Mouse (Mus musculus): ENCODE measurements around the gene Znhit6. TPM values are rescaled to one million over a fixed set of nuclear protein-coding genes. Genes with fewer than 3 reads are reported as not detected.

Znhit6 gene
- total RNA-seq, 2 experiments from 2014 or later = 10.5 to 11.1 TPM

GRCm38 (mm10) chr3:145602410-145603206, 26.6 kb downstream of the Znhit6 start:
- no peak for DNase-seq (ENCODE audit: low spot score)
- intact Hi-C loops (cut with DNase I) = no loop called here

DNA sequence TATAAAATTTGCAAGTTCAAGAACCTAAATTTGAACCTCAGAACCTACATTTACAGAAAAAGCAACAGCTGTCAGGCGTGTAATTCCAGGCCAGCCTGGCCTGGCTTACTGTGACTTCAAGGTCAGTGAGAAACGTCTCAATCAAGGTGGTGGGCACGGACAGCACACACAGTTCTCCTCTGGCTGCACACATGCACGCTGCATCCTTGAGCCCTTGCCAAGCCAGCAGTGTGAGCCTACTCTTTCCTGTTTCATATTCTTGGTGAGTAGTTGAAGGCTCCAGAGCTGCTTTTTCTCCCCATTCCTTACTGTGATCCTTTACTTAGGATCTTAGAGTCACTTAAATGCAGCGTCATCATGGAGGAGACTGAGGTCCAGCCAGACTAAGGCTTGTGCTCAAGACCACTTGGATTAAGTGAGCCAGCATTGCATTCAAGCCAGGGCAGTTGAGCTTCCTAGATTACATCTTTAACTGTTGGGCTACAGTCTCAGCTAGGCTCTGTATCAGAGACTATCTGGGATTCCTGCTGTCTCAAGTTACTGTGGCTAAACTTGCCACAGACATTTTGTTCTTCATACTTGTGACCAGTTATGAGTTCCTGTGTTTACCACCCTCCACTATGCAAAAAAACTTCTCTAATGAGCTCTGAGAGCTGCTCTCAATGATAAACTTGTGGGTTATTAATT, 29.6 kb downstream of the Znhit6 start:
- DNase-seq (ENCODE audit: low spot score) = no peak
- intact Hi-C loops (cut with DNase I) = no loop called here

- DNase-seq (ENCODE audit: low spot score) = no peak
- intact Hi-C loops (cut with DNase I) = no loop called here
These were observed 32.3 kb downstream of the Znhit6 start for GRCm38 (mm10) chr3:145608320-145608719.

GRCm38 (mm10) chr3:145612662-145613061, 36.7 kb downstream of the Znhit6 start:
- no peak for DNase-seq (ENCODE audit: low spot score)
- intact Hi-C loops (cut with DNase I) = no loop called here

GRCm38 (mm10) chr3:145613234-145613633, 37.2 kb downstream of the Znhit6 start:
- intact Hi-C loops (cut with DNase I) = no loop called here
- DNase-seq (ENCODE audit: low spot score) = no peak

GRCm38 (mm10) chr3:145614362-145615115, 38.5 kb downstream of the Znhit6 start:
- no peak for DNase-seq (ENCODE audit: low spot score)
- intact Hi-C loops (cut with DNase I) = no loop called here

DNA sequence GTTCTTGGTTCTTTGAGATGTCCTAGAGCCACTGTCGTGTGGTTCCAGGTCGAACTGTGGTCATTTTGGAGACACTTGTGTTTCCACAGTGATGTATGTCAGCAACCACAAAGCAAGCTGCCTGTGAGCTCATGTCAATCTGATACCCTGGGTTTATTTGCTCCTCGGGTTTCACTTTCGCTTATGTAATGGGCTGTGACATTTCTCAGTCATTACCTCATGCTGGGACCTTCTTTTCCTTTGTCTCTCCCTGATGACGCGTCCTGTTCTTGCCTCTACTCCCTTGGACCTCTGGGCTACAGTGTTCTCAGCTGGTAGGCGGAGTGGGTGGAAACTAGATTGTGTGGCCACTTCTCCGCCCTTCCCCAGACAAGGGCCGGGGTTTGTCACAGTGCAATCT, 42.3 kb downstream of the Znhit6 start:
- DNase-seq (ENCODE audit: low spot score) = no peak

DNA sequence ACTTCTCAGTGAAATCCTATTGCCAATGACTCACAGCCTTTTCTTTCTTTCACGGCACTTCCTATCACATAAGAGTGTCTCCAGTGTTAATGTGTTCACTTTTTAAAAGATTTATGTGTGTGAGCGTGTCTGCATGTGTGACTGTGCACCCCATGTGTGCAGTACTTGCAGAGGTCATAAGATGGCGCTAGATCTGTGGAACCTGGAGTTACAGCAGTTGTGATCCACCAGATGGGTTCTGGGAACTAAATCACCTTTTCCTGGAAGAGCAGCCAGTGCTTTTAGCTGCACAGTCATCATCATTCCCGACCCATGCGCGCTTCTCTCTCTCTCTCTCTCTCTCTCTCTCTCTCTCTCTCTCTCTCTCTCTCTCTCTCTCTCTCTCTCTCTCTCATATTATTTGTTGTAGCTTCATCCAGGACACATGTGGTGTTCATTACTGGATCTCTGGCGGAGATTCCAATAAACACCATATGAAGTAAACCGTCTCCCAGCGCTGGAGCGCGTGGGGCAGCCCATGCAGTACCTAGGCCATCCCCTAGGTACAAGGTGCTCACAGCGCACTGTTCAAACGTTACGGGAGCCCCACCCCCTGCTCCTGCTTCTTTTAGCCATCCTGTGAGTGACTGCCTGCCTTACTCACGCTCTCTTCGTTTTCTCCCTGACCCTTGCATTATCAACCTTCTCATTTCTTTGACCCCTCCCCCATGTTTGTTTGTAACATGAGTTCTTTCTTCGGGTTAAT, 43.8 kb downstream of the Znhit6 start:
- intact Hi-C loops (cut with DNase I) = no loop called here
- DNase-seq (ENCODE audit: low spot score) = no peak

More for the DNA sequence above, 42.3 kb downstream of the Znhit6 start:
- intact Hi-C loops (cut with DNase I) = no loop called here

DNA sequence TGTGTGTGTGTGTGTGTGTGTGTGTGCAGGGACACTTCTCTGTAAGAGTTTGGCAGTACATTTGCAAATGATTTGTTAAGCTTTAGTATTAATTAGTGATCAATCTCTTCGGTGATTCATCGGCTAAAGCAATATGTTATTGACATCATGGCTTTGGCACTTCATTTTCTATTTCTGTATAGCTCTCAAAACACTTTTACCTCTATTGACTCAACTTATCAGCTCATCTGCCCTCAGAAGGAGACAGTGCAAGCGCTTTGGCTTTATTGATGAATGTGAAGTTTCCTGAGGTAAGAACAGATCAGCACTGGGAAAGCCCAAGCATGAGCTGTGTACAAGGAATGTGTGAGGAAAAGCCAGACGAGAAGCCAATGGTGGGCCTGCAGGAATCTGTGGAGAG, 45.2 kb downstream of the Znhit6 start:
- intact Hi-C loops (cut with DNase I) = no loop called here
- no peak for DNase-seq (ENCODE audit: low spot score)

DNA sequence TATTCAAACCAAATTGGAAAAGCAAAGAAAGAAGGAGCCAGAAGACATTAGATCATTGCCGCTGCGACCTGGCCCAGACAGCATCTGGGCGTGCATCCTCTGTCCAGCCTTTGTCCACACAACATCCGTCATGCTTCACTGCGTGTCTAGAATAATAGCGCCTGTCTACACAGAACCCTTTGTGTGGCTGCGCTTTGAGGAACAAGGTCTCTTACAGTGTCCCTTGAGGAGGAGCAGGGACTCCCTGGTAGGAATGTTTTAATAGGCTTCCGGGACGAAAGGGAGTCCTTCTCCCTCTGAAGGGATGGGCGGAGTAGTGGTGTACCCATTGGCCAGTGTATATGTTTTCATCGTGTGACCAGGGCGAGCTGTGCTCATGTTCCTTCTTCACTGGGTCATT, 47.0 kb downstream of the Znhit6 start:
- intact Hi-C loops (cut with DNase I) = no loop called here
- no peak for DNase-seq (ENCODE audit: low spot score)

- intact Hi-C loops (cut with DNase I) = no loop called here
- DNase-seq (ENCODE audit: low spot score) = no peak
These were observed 48.8 kb downstream of the Znhit6 start for GRCm38 (mm10) chr3:145624786-145625185.

GRCm38 (mm10) chr3:145625546-145625945, 49.5 kb downstream of the Znhit6 start:
- no peak for DNase-seq (ENCODE audit: low spot score)
- intact Hi-C loops (cut with DNase I) = no loop called here

DNA sequence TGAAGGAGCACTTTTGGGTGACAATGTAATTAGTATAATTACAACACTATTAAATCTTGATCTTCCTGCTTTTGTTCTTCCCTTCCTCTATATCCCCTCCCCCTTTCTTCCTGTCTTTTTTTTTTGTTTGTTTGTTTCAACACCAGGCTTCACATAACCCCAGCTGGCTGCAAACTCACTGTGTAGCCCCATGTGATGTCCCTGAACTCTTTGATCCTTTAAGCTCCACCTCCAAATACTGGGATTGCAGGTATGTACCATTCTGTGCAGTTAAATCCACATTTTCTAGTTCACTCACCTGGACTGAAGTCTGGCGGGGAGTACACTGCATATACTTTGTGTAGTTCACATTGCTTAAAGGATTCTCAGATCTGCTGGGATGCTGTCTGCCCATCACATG, 50.1 kb downstream of the Znhit6 start:
- intact Hi-C loops (cut with DNase I) = no loop called here
- no peak for DNase-seq (ENCODE audit: low spot score)

GRCm38 (mm10) chr3:145627830-145628229, 51.8 kb downstream of the Znhit6 start:
- no peak for DNase-seq (ENCODE audit: low spot score)

DNA sequence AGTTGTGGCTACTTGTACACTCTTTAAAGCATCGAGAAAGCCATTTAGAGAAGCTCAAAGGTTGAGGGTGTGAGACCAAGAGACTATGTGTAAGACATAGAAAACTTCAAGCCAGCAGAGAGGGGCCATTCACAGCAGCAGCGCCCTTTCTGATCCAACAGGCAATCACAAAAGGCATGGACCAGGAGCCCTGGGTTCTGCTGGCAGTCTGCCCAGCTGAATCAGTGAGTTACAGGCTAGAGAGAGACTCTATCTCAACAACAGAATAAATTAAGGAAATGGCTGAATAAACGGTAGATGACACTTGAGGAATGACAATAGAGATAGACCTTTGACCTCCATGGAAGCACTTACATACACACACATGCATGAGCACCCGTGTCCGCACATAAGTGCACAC, 52.6 kb downstream of the Znhit6 start:
- no peak for DNase-seq (ENCODE audit: low spot score)
- intact Hi-C loops (cut with DNase I) = no loop called here

More at GRCm38 (mm10) chr3:145627830-145628229, 51.8 kb downstream of the Znhit6 start:
- intact Hi-C loops (cut with DNase I) = no loop called here

DNA sequence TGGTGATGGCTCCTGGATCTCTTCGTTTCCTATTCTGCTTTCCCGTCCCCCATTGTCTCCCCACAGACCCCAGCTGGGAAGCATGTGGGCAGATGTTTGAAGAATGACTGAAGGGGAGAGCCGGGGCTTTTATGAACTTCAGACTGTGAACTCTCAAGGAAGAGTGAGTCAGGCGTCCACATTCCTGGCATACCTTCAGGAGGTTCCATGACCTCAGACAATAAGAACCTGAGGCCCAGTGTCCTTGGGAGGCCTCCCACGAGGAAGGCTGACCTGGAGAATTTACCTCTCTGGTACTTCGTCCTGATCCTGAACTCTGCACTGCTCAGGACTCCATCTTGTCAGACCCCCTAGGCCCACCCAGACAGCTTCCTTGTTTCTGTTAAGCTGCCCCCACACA, 56.9 kb downstream of the Znhit6 start:
- DNase-seq (ENCODE audit: low spot score) = no peak
- intact Hi-C loops (cut with DNase I) = no loop called here

DNA sequence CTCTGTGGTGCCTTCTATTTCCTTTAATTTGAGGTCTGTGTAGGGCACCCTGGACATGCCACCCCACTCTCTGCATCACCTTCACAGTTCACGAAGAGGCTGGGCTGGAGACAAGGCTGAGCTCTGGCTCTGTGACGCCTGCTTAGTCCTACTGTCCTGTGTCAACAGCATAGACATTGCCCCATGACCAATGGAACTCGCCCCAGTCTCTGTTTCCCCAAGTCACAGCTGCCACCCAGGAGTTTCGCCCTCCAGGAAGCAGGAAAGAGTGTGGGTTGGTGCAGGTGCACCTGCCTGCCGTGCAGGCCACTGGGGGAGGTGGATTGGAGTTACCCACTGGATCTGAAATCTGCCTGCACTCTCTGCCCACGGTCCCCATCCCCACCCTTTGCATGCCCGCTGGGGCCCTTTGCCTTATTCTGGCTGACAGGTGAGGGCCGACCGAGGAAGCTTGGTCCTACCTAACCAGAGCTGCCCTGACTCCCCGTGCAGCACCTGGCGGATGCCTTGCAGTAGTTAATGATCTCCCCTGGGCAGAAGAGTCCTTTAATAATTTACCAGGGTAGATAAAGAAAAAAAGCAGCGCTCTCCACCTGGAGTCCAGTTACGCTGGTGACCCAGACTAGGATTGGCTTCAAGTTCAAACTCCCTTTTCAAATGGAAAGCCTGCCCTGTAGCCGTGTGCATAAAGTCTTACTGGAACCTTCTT, 58.2 kb downstream of the Znhit6 start:
- intact Hi-C loops (cut with DNase I) = no loop called here
- no peak for DNase-seq (ENCODE audit: low spot score)

DNA sequence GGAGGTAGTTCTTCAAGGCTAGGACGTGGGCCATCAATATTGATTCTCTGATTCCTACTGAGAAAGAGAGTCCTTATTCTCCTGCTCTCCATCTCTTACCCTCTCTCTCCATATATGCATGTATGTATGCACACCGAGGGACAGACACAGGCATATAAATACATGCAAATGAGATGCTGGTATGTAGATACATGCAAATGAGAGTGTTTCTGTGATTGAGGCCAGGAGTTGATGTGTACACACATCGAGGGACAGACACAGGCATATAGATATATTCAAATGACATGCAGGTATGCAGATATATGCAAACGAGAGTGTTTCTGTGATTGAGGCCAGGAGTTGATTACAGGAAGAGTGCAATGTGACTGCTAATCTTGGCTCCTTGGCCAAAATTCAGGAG, 64.2 kb downstream of the Znhit6 start:
- intact Hi-C loops (cut with DNase I) = no loop called here
- no peak for DNase-seq (ENCODE audit: low spot score)

GRCm38 (mm10) chr3:145640583-145640982, 64.6 kb downstream of the Znhit6 start:
- intact Hi-C loops (cut with DNase I) = no loop called here
- no peak for DNase-seq (ENCODE audit: low spot score)
